Mouse (Mus musculus) gastrocnemius, postnatal 14 days (tissue): Measurements from ENCODE around the gene Hivep3. TPM values are rescaled to one million over a fixed set of nuclear protein-coding genes. Genes with fewer than 3 reads are reported as not detected.

Experiments
- DNase-seq: peaks from one replicate; pipeline ENCODE4 v3.0.0; 2021; ENCODE audit warnings: mixed read lengths
- intact Hi-C: fragments of 180-260 bp; cut with DNase I; formaldehyde crosslinking; loops from one replicate; pipeline ENCODE4 v1.15.1; 2025; ENCODE audit warnings: low total_unique reads
- total RNA-seq, 2 experiments: library from RNA; stranded (reverse); gene quantifications; 2 replicates each; pipeline ENCODE4 v1.2.3; 2021

The Hivep3 gene
- total RNA-seq, 2 experiments from 2014 or later, result 2.9 to 3.0 TPM

DNA sequence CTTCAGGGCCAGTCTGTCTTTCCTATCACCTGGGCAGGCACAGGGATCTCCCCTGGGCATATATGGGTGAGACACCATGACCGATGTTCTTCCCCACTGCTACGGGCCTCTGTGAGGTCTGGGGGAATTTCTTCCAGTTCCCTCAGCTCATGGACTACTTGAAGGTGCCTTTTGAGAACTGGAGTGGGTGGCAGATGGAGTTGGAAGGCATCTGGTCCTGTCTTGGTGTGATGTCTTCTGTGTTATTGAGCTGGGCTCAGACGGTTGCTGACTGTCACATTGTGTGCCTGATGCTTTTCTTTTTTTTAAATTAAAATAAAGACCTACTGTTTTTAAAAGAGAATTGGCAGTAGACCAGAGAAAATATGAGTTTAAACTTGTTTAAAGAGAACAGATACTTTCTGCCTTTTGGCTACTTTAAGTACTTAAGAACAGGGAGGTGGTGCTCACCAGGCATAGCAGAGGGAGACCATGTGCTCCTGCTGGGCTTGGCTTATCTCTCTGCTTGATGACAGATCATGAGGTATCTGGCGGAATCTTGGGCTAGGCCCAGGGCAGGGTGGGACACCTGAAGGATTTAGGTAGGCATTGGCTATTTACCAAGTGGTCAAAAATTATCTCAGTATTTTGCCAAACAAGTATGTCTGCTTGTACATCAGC lies 26.1 kb downstream of the Hivep3 start:
- intact Hi-C loops, result no loop called here
- no peak for DNase-seq

- intact Hi-C loops, result no loop called here
- no peak for DNase-seq
These were observed 27.2 kb downstream of the Hivep3 start for GRCm38 (mm10) chr4:119760820-119761219.

GRCm38 (mm10) chr4:119761459-119762121 lies 28.0 kb downstream of the Hivep3 start:
- no peak for DNase-seq
- intact Hi-C loops, result no loop called here

DNA sequence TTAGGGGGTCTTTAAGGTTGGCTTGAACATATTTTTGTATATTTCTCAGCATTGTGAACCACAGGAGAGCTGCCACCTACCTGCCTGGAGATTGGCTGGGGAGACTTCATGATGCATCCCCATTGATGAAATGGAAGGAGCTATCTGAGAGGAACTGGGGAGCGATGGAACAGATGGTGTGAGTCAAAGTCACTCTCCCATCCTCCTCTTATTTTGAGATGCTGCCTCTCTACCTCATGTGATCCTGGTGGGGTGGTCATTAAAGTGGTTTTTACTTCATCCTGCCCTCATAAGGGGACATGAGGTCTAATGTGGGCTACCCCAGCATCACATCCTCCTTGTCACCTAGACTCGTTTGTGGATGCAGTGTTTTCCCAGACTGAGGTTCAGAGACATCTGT lies 28.6 kb downstream of the Hivep3 start:
- no peak for DNase-seq

DNA sequence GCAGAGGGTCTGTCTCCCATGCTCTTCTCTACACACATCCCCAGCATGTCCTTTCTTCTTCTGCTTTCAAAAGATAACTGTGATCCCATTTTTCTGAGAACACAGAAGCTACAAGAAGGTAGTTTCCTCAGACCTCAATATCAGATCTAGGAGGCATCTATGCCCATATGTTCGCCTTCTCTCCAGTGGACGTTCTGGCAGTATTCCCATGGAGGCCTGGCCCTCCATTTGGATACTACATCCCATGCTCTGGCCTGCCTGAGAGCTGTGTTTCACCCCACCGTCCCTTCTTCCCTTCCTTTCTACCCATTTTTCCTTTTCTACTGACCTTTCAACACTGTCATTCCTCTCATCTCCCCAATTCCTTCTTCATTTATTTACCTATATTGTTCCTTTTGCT lies 34.5 kb downstream of the Hivep3 start:
- DNase-seq, result no peak
- intact Hi-C loops, result no loop called here

More for the DNA sequence above, 28.6 kb downstream of the Hivep3 start:
- intact Hi-C loops, result no loop called here

- DNase-seq, result no peak
- intact Hi-C loops, result no loop called here
These were observed 42.3 kb downstream of the Hivep3 start for GRCm38 (mm10) chr4:119775913-119776312.

DNA sequence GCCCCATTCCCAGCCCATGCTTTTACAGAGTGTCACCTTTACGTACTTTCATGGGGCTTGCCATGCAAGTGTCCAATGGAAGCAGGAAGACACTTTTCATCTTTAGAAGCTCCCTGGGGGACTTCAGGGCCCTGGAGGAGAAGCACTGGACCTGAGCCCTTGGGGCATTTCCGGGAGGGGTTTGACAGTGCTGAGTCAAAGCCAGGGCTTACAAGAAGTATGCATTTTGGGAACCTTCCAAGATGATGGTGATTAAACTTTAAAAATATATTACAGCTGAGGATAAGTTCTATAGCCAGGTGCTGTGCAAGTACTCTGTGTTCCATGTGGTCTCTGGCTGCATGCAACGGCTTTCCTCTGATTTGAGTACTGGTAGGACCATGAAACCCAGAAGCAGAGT lies 43.6 kb downstream of the Hivep3 start:
- intact Hi-C loops, result no loop called here
- no peak for DNase-seq

- DNase-seq, result peak; percentile 13
- intact Hi-C loops, result no loop called here
These were observed 46.2 kb downstream of the Hivep3 start for GRCm38 (mm10) chr4:119779561-119780400.

- DNase-seq, result no peak
- intact Hi-C loops, result no loop called here
These were observed 47.3 kb downstream of the Hivep3 start for GRCm38 (mm10) chr4:119780881-119781280.

- intact Hi-C loops, result no loop called here
- no peak for DNase-seq
These were observed 51.4 kb downstream of the Hivep3 start for GRCm38 (mm10) chr4:119784959-119785358.

DNA sequence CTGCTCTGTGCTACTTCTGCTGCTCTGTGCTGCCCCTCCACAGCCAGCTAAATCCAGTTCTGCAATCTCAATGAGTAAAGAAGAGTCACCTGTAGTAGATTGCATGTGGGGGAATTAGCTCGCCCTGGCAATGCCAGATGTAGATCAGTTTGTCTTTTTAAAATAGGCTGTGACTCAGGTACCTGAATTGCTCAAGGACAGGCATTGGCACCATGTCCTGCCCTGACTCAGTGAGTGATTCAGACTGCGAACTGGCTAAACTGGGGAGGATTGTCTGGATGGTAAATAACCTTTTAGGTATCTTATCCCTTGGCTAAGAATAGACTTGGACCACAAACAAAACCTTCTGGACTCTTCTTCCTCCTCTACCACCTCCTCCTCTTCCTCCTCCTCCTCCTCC lies 52.7 kb downstream of the Hivep3 start:
- no peak for DNase-seq
- intact Hi-C loops, result no loop called here

GRCm38 (mm10) chr4:119786721-119787120 lies 53.1 kb downstream of the Hivep3 start:
- DNase-seq, result no peak
- intact Hi-C loops, result no loop called here

GRCm38 (mm10) chr4:119788746-119789145 lies 55.2 kb downstream of the Hivep3 start:
- no peak for DNase-seq
- intact Hi-C loops, result no loop called here

- DNase-seq, result no peak
- intact Hi-C loops, result no loop called here
These were observed 56.0 kb downstream of the Hivep3 start for GRCm38 (mm10) chr4:119789495-119790148.

DNA sequence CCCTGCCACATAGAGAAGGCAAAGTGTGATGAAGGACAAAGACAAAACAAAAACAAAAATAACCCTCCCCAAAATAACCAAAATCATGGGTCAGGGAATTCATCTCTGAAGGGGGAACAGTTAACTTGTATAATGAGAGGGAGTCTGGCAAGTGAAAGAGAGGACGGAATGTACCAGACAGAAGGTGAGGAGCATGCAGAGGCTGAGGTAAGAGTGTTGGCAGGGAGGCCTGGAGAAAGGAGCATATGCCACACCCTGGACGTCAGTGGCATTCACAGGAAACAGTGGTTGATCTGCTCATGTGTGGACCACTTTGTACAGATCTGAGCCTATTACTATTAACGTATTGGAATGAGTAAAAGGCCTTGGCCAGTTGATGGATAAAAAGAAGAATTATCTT lies 65.3 kb downstream of the Hivep3 start:
- DNase-seq, result no peak
- intact Hi-C loops, result no loop called here

- DNase-seq, result no peak
- intact Hi-C loops, result no loop called here
These were observed 73.0 kb downstream of the Hivep3 start for GRCm38 (mm10) chr4:119806556-119806955.

DNA sequence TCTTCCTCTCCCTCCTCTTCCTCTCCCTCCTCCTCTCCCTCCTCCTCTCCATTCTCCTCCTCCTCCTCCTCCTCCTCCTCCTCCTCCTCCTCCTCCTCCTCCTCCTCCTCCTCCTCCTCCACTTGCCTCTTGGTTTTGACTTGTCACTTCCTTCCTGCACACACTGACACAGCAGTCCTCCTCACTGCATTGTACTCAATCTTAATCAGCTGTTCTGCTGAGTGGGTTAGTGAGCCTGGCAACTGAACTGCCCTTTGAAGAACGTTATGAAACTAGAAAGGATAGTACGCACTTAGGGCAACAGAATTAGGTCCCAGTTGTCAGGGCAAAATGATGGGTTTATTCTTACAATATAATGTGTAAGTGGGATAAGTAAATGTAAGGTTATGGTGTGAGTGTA lies 73.8 kb downstream of the Hivep3 start:
- intact Hi-C loops, result no loop called here

GRCm38 (mm10) chr4:119809245-119809644 lies 75.7 kb downstream of the Hivep3 start:
- intact Hi-C loops, result no loop called here
- DNase-seq, result no peak

More for the DNA sequence above, 73.8 kb downstream of the Hivep3 start:
- no peak for DNase-seq

GRCm38 (mm10) chr4:119812775-119813174 lies 79.2 kb downstream of the Hivep3 start:
- intact Hi-C loops, result no loop called here

More at GRCm38 (mm10) chr4:119812775-119813174, 79.2 kb downstream of the Hivep3 start:
- no peak for DNase-seq
